Mouse (Mus musculus) heart, embryonic 16.5 days (tissue): ENCODE data around the gene Dmbt1. TPM values are rescaled to one million over a fixed set of nuclear protein-coding genes. Genes with fewer than 3 reads are reported as not detected.

Source experiments
- ATAC-seq: fragments of 200-750 bp; cut with Nextera tagmentation; replicated peaks from 2 replicates; pipeline ENCODE4 v1.8.0; 2017; ENCODE audit warnings: moderate number of reproducible peaks; ENCODE audit not compliant: insufficient read depth, low FRiP score; ENCODE audit errors: extremely low read depth
- H3K27ac ChIP-seq: fragments of 300-500 bp; sonication (generic); 2 replicates; pipeline ENCODE4 v1.5.1; 2014; ENCODE audit warnings: mild to moderate bottlenecking, low read length, control low read depth, moderate library complexity
- H3K27me3 ChIP-seq: fragments of 300-500 bp; sonication (generic); 2 replicates; pipeline ENCODE4 v1.6.1; 2014; ENCODE audit warnings: low read length, mixed read lengths; ENCODE audit not compliant: control insufficient read depth, insufficient read depth
- H3K36me3 ChIP-seq: fragments of 300-500 bp; sonication (generic); 2 replicates; pipeline ENCODE4 v1.6.1; 2014; ENCODE audit not compliant: control insufficient read depth, insufficient read depth
- H3K4me1 ChIP-seq: fragments of 300-500 bp; sonication (generic); 2 replicates; pipeline ENCODE4 v1.6.1; 2014; ENCODE audit warnings: low read length, mixed read lengths; ENCODE audit not compliant: control insufficient read depth, insufficient read depth
- H3K4me2 ChIP-seq: fragments of 300-500 bp; sonication (generic); 2 replicates; pipeline ENCODE4 v1.6.1; 2014; ENCODE audit warnings: low read depth, mild to moderate bottlenecking, control low read depth, low read length
- H3K4me3 ChIP-seq: fragments of 300-500 bp; sonication (generic); 2 replicates; pipeline ENCODE4 v1.5.1; 2014; ENCODE audit warnings: mild to moderate bottlenecking, control low read depth, low read length
- H3K9ac ChIP-seq: fragments of 300-500 bp; sonication (generic); 2 replicates; pipeline ENCODE4 v1.6.1; 2014; ENCODE audit warnings: low read length, control low read depth
- H3K9me3 ChIP-seq: fragments of 300-500 bp; sonication (generic); replicated peaks from 2 replicates; pipeline ENCODE4 v1.6.1; 2016; ENCODE audit warnings: low read length; ENCODE audit not compliant: control insufficient read depth
- WGBS: fragments of 180-500 bp; shearing (Covaris S2); extraction: QIAGEN DNeasy Blood & Tissue Kit; methylation state at CpG from one replicate; pipeline ENCODE4 v1.1.7; 2014; 5-methylcytosine and 5-hydroxymethylcytosine counted together
- polyA plus RNA-seq: library from polyadenylated mRNA; unstranded; fragments of >200 nt; fragmentation: Nextera tagmentation; extraction: Ambion mirVana; gene quantifications from 2 replicates; pipeline ENCODE4 v1.2.1, GENCODE M21; 2015

Dmbt1 gene
- 0.29 TPM in 1 of 2 replicates, not detected in the other for polyA plus RNA-seq

GRCm38 (mm10) chr7:131031755-131032154, at the start of gene Dmbt1:
Gene Dmbt1 (plus strand): TSS chr7:131032053.
- H3K27ac ChIP-seq = no peak within 1 kb of the TSS
- H3K9ac ChIP-seq = no peak within 1 kb of the TSS
- WGBS = 67% methylated on average over 5 of the region's 5 CpGs
- H3K27me3 ChIP-seq = no peaks in the 10 kb centered on the region
- no peaks in the 10 kb centered on the region for H3K36me3 ChIP-seq
- H3K4me3 ChIP-seq = no peak within 1 kb of the TSS
- ATAC-seq = no peak
- no peaks in the 10 kb centered on the region for H3K4me1 ChIP-seq
- H3K9me3 ChIP-seq = no peaks in the 10 kb centered on the region
- no peak within 1 kb of the TSS for H3K4me2 ChIP-seq

- no peaks in the 10 kb centered on the region for H3K9me3 ChIP-seq
Observed at GRCm38 (mm10) chr7:130982371-130982770, 49.5 kb upstream of the Dmbt1 start.

GRCm38 (mm10) chr7:130982881-130983280, 49.0 kb upstream of the Dmbt1 start:
- 54% methylated on average over 3 of the region's 3 CpGs for WGBS
- ATAC-seq = no peak
- H3K4me3 ChIP-seq = no peak overlapping the region
- H3K27me3 ChIP-seq = no peaks in the 10 kb centered on the region
- no peak overlapping the region for H3K9ac ChIP-seq
- no peaks in the 10 kb centered on the region for H3K36me3 ChIP-seq
- H3K4me2 ChIP-seq = no peak overlapping the region
- peaks cover 17% of the 10 kb centered on the region for H3K4me1 ChIP-seq
- no peak overlapping the region for H3K27ac ChIP-seq
- no peaks in the 10 kb centered on the region for H3K9me3 ChIP-seq

More at GRCm38 (mm10) chr7:130982371-130982770, 49.5 kb upstream of the Dmbt1 start:
- H3K27ac ChIP-seq = 0 out of 2 replicates have a peak overlapping the region, but pooled peaks have one; percentile 20
- 26% methylated on average over 4 of the region's 4 CpGs for WGBS
- H3K4me2 ChIP-seq = no peak overlapping the region
- H3K27me3 ChIP-seq = no peaks in the 10 kb centered on the region
- H3K36me3 ChIP-seq = no peaks in the 10 kb centered on the region
- H3K9ac ChIP-seq = no peak overlapping the region
- ATAC-seq = peak; percentile 50
- peaks cover 20% of the 10 kb centered on the region for H3K4me1 ChIP-seq
- H3K4me3 ChIP-seq = no peak overlapping the region

- Histone ChIP-seq H3K9me3 (no peaks in the 10 kb centered on the region), H3K4me2 (no peak overlapping the region), H3K27me3 (no peaks in the 10 kb centered on the region), H3K36me3 (no peaks in the 10 kb centered on the region), H3K27ac (no peak overlapping the region), H3K4me3 (no peak overlapping the region), H3K4me1 (peaks cover 18% of the 10 kb centered on the region), H3K9ac (no peak overlapping the region)
- no peak for ATAC-seq
- 86% methylated on average over 7 of the region's 7 CpGs for WGBS
Observed at GRCm38 (mm10) chr7:130984294-130984693, 47.6 kb upstream of the Dmbt1 start.

- Histone ChIP-seq H3K9me3 (no peaks in the 10 kb centered on the region), H3K4me3 (no peak overlapping the region), H3K9ac (no peak overlapping the region), H3K36me3 (no peaks in the 10 kb centered on the region), H3K27ac (no peak overlapping the region), H3K4me1 (peaks cover 18% of the 10 kb centered on the region), H3K27me3 (no peaks in the 10 kb centered on the region), H3K4me2 (no peak overlapping the region)
- no peak for ATAC-seq
- WGBS = 81% methylated on average over 12 of the region's 12 CpGs
Observed at GRCm38 (mm10) chr7:130985193-130985592, 46.7 kb upstream of the Dmbt1 start.

- Histone ChIP-seq H3K4me3 (no peak overlapping the region), H3K9ac (no peak overlapping the region), H3K36me3 (no peaks in the 10 kb centered on the region), H3K4me1 (peaks cover 18% of the 10 kb centered on the region), H3K27me3 (no peaks in the 10 kb centered on the region), H3K27ac (no peak overlapping the region), H3K9me3 (no peaks in the 10 kb centered on the region), H3K4me2 (no peak overlapping the region)
- ATAC-seq = no peak
- WGBS = 73% methylated on average over 3 of the region's 3 CpGs
Observed at GRCm38 (mm10) chr7:130985716-130986115, 46.1 kb upstream of the Dmbt1 start.

GRCm38 (mm10) chr7:130988146-130988545, 43.7 kb upstream of the Dmbt1 start:
- H3K9ac ChIP-seq = no peak overlapping the region
- ATAC-seq = peak; percentile 67
- H3K4me1 ChIP-seq = peaks cover 10% of the 10 kb centered on the region
- WGBS = 23% methylated on average over 5 of the region's 5 CpGs
- peak overlapping the region; percentile 23; the same call in 1 of the 2 replicates for H3K4me2 ChIP-seq
- no peaks in the 10 kb centered on the region for H3K27me3 ChIP-seq
- H3K9me3 ChIP-seq = no peaks in the 10 kb centered on the region
- no peaks in the 10 kb centered on the region for H3K36me3 ChIP-seq
- H3K27ac ChIP-seq = 0 out of 2 replicates have a peak overlapping the region, but pooled peaks have one; percentile 21
- no peak overlapping the region for H3K4me3 ChIP-seq

GRCm38 (mm10) chr7:130989371-130989770, 42.5 kb upstream of the Dmbt1 start:
- no peaks in the 10 kb centered on the region for H3K36me3 ChIP-seq
- no peak overlapping the region for H3K9ac ChIP-seq
- no peak overlapping the region for H3K4me2 ChIP-seq
- ATAC-seq = no peak
- H3K9me3 ChIP-seq = no peaks in the 10 kb centered on the region
- H3K4me1 ChIP-seq = peaks cover 10% of the 10 kb centered on the region
- no peak overlapping the region for H3K4me3 ChIP-seq
- 79% methylated on average over 3 of the region's 3 CpGs for WGBS
- no peak overlapping the region for H3K27ac ChIP-seq
- H3K27me3 ChIP-seq = no peaks in the 10 kb centered on the region

- no peak overlapping the region for H3K4me3 ChIP-seq
- H3K27me3 ChIP-seq = no peaks in the 10 kb centered on the region
- H3K9ac ChIP-seq = no peak overlapping the region
- H3K4me2 ChIP-seq = no peak overlapping the region
- 80% methylated on average over 13 of the region's 13 CpGs for WGBS
- peaks cover 8% of the 10 kb centered on the region for H3K9me3 ChIP-seq
- H3K4me1 ChIP-seq = peaks cover 10% of the 10 kb centered on the region
- ATAC-seq = no peak
- H3K27ac ChIP-seq = no peak overlapping the region
- no peaks in the 10 kb centered on the region for H3K36me3 ChIP-seq
Observed at GRCm38 (mm10) chr7:130991174-130991789, 40.6 kb upstream of the Dmbt1 start.
